Mouse (Mus musculus) hindbrain, embryonic 11.5 days (tissue): ENCODE data around the gene Pgap2. TPM values are rescaled to one million over a fixed set of nuclear protein-coding genes. Genes with fewer than 3 reads are reported as not detected.

ENCODE experiments used
- ATAC-seq: fragments of 200-750 bp; cut with Nextera tagmentation; 2 replicates; pipeline ENCODE4 v1.8.0; 2017; ENCODE audit warnings: mild to moderate bottlenecking, moderate TSS enrichment, moderate library complexity; ENCODE audit not compliant: low FRiP score
- DNase-seq: peaks from one replicate; pipeline ENCODE4 v3.0.0-alpha.2; 2015; ENCODE audit warnings: low spot score
- H3K27ac ChIP-seq: fragments of 300-500 bp; sonication (generic); 2 replicates; pipeline ENCODE4 v1.5.1; 2014; ENCODE audit warnings: mild to moderate bottlenecking, low read depth, low read length
- H3K27me3 ChIP-seq: fragments of 300-500 bp; sonication (generic); 2 replicates; pipeline ENCODE4 v1.6.1; 2014; ENCODE audit warnings: mild to moderate bottlenecking, low read length, moderate library complexity, mixed read lengths; ENCODE audit not compliant: control insufficient read depth, insufficient read depth
- H3K36me3 ChIP-seq: fragments of 300-500 bp; sonication (generic); 2 replicates; pipeline ENCODE4 v1.6.1; 2014; ENCODE audit warnings: mild to moderate bottlenecking, low read length, moderate library complexity, mixed read lengths; ENCODE audit not compliant: control insufficient read depth, insufficient read depth
- H3K4me1 ChIP-seq: fragments of 300-500 bp; sonication (generic); replicated peaks from 2 replicates; pipeline ENCODE4 v1.6.1; 2014; ENCODE audit warnings: low read length, mixed read lengths; ENCODE audit not compliant: control insufficient read depth, insufficient read depth
- H3K4me2 ChIP-seq: fragments of 300-500 bp; sonication (generic); replicated peaks from 2 replicates; pipeline ENCODE4 v1.6.1; 2014; ENCODE audit warnings: mild to moderate bottlenecking, low read depth, low read length
- H3K4me3 ChIP-seq: fragments of 300-500 bp; sonication (generic); 2 replicates; pipeline ENCODE4 v1.5.1; 2014; ENCODE audit warnings: low read depth, low read length
- H3K9ac ChIP-seq: fragments of 300-500 bp; sonication (generic); 2 replicates; pipeline ENCODE4 v1.6.1; 2014; ENCODE audit warnings: low read depth, low read length
- H3K9me3 ChIP-seq: fragments of 300-500 bp; sonication (generic); 2 replicates; pipeline ENCODE4 v1.6.1; 2016; ENCODE audit warnings: low read length; ENCODE audit not compliant: control insufficient read depth
- WGBS: fragments of 180-500 bp; shearing (Covaris S2); extraction: QIAGEN DNeasy Blood & Tissue Kit; methylation state at CpG from one replicate; pipeline ENCODE4 v1.1.7; 2014; 5-methylcytosine and 5-hydroxymethylcytosine counted together
- polyA plus RNA-seq: library from polyadenylated mRNA; unstranded; fragments of >200 nt; fragmentation: Nextera tagmentation; extraction: Ambion mirVana; gene quantifications from 2 replicates; pipeline ENCODE4 v1.2.1, GENCODE M21; 2014

Pgap2 gene
- polyA plus RNA-seq, 1 experiment from 2014 or later = 47.4 TPM

GRCm38 (mm10) chr7:102208806-102209363, 1.1 kb upstream of the Pgap2 start:
- DNase-seq (no peak), ATAC-seq (no peak)
- Histone ChIP-seq H3K9ac (peak overlapping the region; percentile 81), H3K36me3 (no peaks in the 10 kb centered on the region), H3K4me3 (peak overlapping the region; percentile 83), H3K4me1 (no peaks in the 10 kb centered on the region; the same call in 1 of the 2 replicates), H3K27me3 (no peaks in the 10 kb centered on the region), H3K4me2 (peak overlapping the region; percentile 75), H3K27ac (no peak overlapping the region), H3K9me3 (no peaks in the 10 kb centered on the region)
- 60% methylated on average over 4 of the region's 4 CpGs for WGBS

GRCm38 (mm10) chr7:102211071-102211470, 1.1 kb downstream of the Pgap2 start:
- Histone ChIP-seq H3K36me3 (no peaks in the 10 kb centered on the region), H3K4me2 (peak overlapping the region; percentile 57), H3K4me3 (peak overlapping the region; percentile 53), H3K27me3 (no peaks in the 10 kb centered on the region), H3K9ac (no peak overlapping the region; the same call in 1 of the 2 replicates), H3K9me3 (no peaks in the 10 kb centered on the region), H3K27ac (peak overlapping the region; percentile 83; the same call in 1 of the 2 replicates), H3K4me1 (no peaks in the 10 kb centered on the region; the same call in 1 of the 2 replicates)
- ATAC-seq = no peak
- WGBS = 71% methylated on average over 3 of the region's 3 CpGs
- no peak for DNase-seq

- Histone ChIP-seq H3K4me1 (no peaks in the 10 kb centered on the region), H3K4me3 (no peak overlapping the region), H3K9me3 (no peaks in the 10 kb centered on the region), H3K27ac (no peak overlapping the region), H3K27me3 (no peaks in the 10 kb centered on the region), H3K4me2 (no peak overlapping the region), H3K36me3 (no peaks in the 10 kb centered on the region), H3K9ac (no peak overlapping the region)
- WGBS = 53% methylated on average over 1 of the region's 1 CpGs
- DNase-seq (no peak), ATAC-seq (peak; percentile 28; the same call in 1 of the 2 replicates)
Observed at GRCm38 (mm10) chr7:102221899-102222298, 11.9 kb downstream of the Pgap2 start.

GRCm38 (mm10) chr7:102222336-102222735, 12.3 kb downstream of the Pgap2 start:
- Histone ChIP-seq H3K27me3 (no peaks in the 10 kb centered on the region), H3K4me1 (no peaks in the 10 kb centered on the region), H3K4me3 (peak overlapping the region; percentile 57), H3K27ac (no peak overlapping the region), H3K9me3 (no peaks in the 10 kb centered on the region), H3K36me3 (no peaks in the 10 kb centered on the region), H3K9ac (peak overlapping the region; percentile 71), H3K4me2 (peak overlapping the region; percentile 84)
- 1% methylated on average over 7 of the region's 13 CpGs for whole genome bisulfite sequencing
- DNase-seq (peak; percentile 67), ATAC-seq (peak; percentile 84)

GRCm38 (mm10) chr7:102222830-102223556, 13.0 kb downstream of the Pgap2 start:
- peak; percentile 64 for DNase-seq
- H3K9ac ChIP-seq = peak overlapping the region; percentile 71
- 0 out of 2 replicates have a peak overlapping the region, but pooled peaks have one; percentile 10 for H3K27ac ChIP-seq
- WGBS = 2% methylated on average over 31 of the region's 31 CpGs
- peak; percentile 83 for ATAC-seq
- H3K4me3 ChIP-seq = peak overlapping the region; percentile 57
- no peaks in the 10 kb centered on the region for H3K36me3 ChIP-seq
- no peaks in the 10 kb centered on the region for H3K27me3 ChIP-seq
- no peaks in the 10 kb centered on the region for H3K4me1 ChIP-seq
- H3K4me2 ChIP-seq = peak overlapping the region; percentile 84
- no peaks in the 10 kb centered on the region for H3K9me3 ChIP-seq

GRCm38 (mm10) chr7:102223883-102224738, 14.1 kb downstream of the Pgap2 start:
- H3K36me3 ChIP-seq = no peaks in the 10 kb centered on the region
- no peak overlapping the region for H3K27ac ChIP-seq
- no peaks in the 10 kb centered on the region for H3K27me3 ChIP-seq
- no peak overlapping the region for H3K4me2 ChIP-seq
- no peaks in the 10 kb centered on the region for H3K9me3 ChIP-seq
- H3K4me3 ChIP-seq = no peak overlapping the region
- no peak overlapping the region for H3K9ac ChIP-seq
- H3K4me1 ChIP-seq = no peaks in the 10 kb centered on the region
- no peak for DNase-seq
- no peak for ATAC-seq
- 91% methylated on average over 5 of the region's 5 CpGs for WGBS

- ATAC-seq = no peak
- Histone ChIP-seq H3K4me3 (no peak overlapping the region), H3K4me1 (no peaks in the 10 kb centered on the region), H3K27me3 (no peaks in the 10 kb centered on the region), H3K27ac (no peak overlapping the region), H3K4me2 (no peak overlapping the region), H3K9me3 (no peaks in the 10 kb centered on the region), H3K9ac (no peak overlapping the region), H3K36me3 (no peaks in the 10 kb centered on the region)
- no peak for DNase-seq
- WGBS = 96% methylated on average over 6 of the region's 6 CpGs
Observed at GRCm38 (mm10) chr7:102226051-102226450, 16.0 kb downstream of the Pgap2 start.

- Histone ChIP-seq H3K4me2 (no peak overlapping the region), H3K27me3 (no peaks in the 10 kb centered on the region), H3K4me3 (no peak overlapping the region), H3K36me3 (no peaks in the 10 kb centered on the region), H3K9me3 (no peaks in the 10 kb centered on the region), H3K4me1 (no peaks in the 10 kb centered on the region), H3K9ac (no peak overlapping the region), H3K27ac (no peak overlapping the region)
- DNase-seq = no peak
- 91% methylated on average over 4 of the region's 4 CpGs for whole genome bisulfite sequencing
- ATAC-seq = no peak
Observed at GRCm38 (mm10) chr7:102228049-102228670, 18.2 kb downstream of the Pgap2 start.
